Mouse (Mus musculus) ES-E14 (cell line): Measurements from ENCODE around the gene Gm13420. TPM values are rescaled to one million over a fixed set of nuclear protein-coding genes. Genes with fewer than 3 reads are reported as not detected.
A peak's percentile ranks its signal among the peaks of the same experiment; 100 is the strongest.

ENCODE experiments used
- DNase-seq: peaks from one replicate; pipeline ENCODE4 v3.0.0-alpha.2; 2013; ENCODE audit warnings: low read depth, low spot score
- H3K27ac ChIP-seq: 2 replicates; pipeline ENCODE4 v1.5.1; 2012; ENCODE audit warnings: low read depth, mild to moderate bottlenecking, low read length, moderate library complexity, mixed read lengths; ENCODE audit not compliant: poor library complexity, insufficient read depth, severe bottlenecking
- H3K36me3 ChIP-seq: 2 replicates; pipeline ENCODE4 v1.6.1; 2012; ENCODE audit warnings: mild to moderate bottlenecking, low read length, moderate library complexity, mixed read lengths; ENCODE audit not compliant: control insufficient read depth, poor library complexity, insufficient read depth, severe bottlenecking
- H3K4me1 ChIP-seq, 2 experiments: fragments of 150-350 bp in 1 of 2; sonication (generic) in 1 of 2; 2 replicates each; pipeline ENCODE4 v1.6.1; 2012; ENCODE audit warnings: low read length in 2 of 2, mild to moderate bottlenecking in 1 of 2, mixed read lengths in 1 of 2; ENCODE audit not compliant: control insufficient read depth in 2 of 2, insufficient read depth in 2 of 2, poor library complexity in 1 of 2
- H3K4me3 ChIP-seq, 2 experiments: fragments of 150-350 bp in 1 of 2; sonication (generic) in 1 of 2; 2 replicates each; pipeline ENCODE4 v1.5.1; 2012; ENCODE audit warnings: low read length in 2 of 2, low read depth in 1 of 2, mild to moderate bottlenecking in 1 of 2, mixed read lengths in 1 of 2; ENCODE audit not compliant: insufficient read depth in 1 of 2, poor library complexity in 1 of 2, severe bottlenecking in 1 of 2
- H3K9ac ChIP-seq: 2 replicates; pipeline ENCODE4 v1.6.1; 2012; ENCODE audit warnings: low read depth, mild to moderate bottlenecking, low read length, mixed read lengths; ENCODE audit not compliant: poor library complexity, insufficient read depth, severe bottlenecking
- H3K9me3 ChIP-seq: fragments of 150-350 bp; sonication (generic); 2 replicates; pipeline ENCODE4 v1.6.1; 2012; ENCODE audit warnings: low read depth, mild to moderate bottlenecking, low read length; ENCODE audit not compliant: control insufficient read depth, insufficient read depth
- CHD2 ChIP-seq: IDR thresholded peaks from 2 replicates; pipeline ENCODE4 v1.6.1; 2014; ENCODE audit warnings: mild to moderate bottlenecking, low read depth, low read length, inconsistent platforms
- HCFC1 ChIP-seq: IDR thresholded peaks from 2 replicates; pipeline ENCODE4 v1.6.1; 2012; ENCODE audit warnings: low read length, inconsistent platforms, borderline replicate concordance; ENCODE audit not compliant: insufficient read depth
- MAFK ChIP-seq: IDR thresholded peaks from 2 replicates; pipeline ENCODE4 v1.6.1; 2014; ENCODE audit warnings: mild to moderate bottlenecking, low read depth, low read length, inconsistent platforms; ENCODE audit not compliant: insufficient read depth
- ZC3H11A ChIP-seq: IDR thresholded peaks from 2 replicates; pipeline ENCODE4 v1.6.1; 2012; ENCODE audit warnings: low read depth, mild to moderate bottlenecking, inconsistent platforms, low read length, borderline replicate concordance
- ZNF384 ChIP-seq: IDR thresholded peaks from 2 replicates; pipeline ENCODE4 v1.6.1; 2012; ENCODE audit warnings: low read depth, low read length, inconsistent platforms
- in situ Hi-C, 2 experiments: fragments of 600-800 bp; cut with MboI; formaldehyde crosslinking; loops; one replicate each; pipeline ENCODE4 v1.15.1; 2025; ENCODE audit warnings: low sequenced_read_pairs in 2 of 2, inconsistent platforms in 1 of 2; ENCODE audit not compliant: unreplicated experiment in 2 of 2
- total RNA-seq: library from RNA; depleted of rRNA; stranded (reverse); fragments of 300-350 nt; gene quantifications from 2 replicates; pipeline ENCODE4 v1.2.3, GENCODE M21; 2012; rRNA removed

The Gm13420 gene
- 0.27 and 0.42 TPM in 2 replicates for total RNA-seq

DNA sequence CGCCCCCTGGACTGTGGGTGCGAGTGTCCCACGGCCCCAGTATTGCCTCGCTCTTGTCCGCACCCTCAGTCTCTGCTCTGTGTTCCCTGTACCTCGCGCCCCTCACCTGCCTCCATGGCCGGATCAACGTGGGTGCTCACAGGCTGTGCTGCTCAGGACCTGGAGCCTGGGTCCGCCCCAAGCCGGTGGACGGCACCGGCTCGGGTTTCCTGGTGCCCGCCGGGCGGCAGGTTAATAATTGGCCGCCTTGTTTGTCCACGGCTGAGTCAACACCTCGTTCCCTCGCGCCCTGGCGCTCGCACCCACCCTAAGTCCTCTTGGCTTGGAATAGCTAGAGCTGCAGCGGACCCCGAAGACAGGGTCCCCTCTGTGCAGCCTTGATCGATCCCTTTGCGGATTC, at the start of gene Gm13420:
Gene Gm13420, minus strand, starts transcription at position 189 of the 400 bp plus-strand sequence.
- in situ Hi-C loops, result no loop called here
- Histone ChIP-seq H3K9ac (peak within 1 kb of the TSS; percentile 28), H3K9me3 (no peaks in the 10 kb centered on the region), H3K4me1 (peaks cover 0 to 9% of the 10 kb centered on the region in 2 experiments; a peak in 1 of 4 replicates), H3K27ac (no peak within 1 kb of the TSS), H3K36me3 (no peaks in the 10 kb centered on the region), H3K4me3 (peak within 1 kb of the TSS; percentile 50)
- no peak for DNase-seq
- TF ChIP-seq HCFC1 (no peak), CHD2 (no peak), MAFK (no peak), ZC3H11A (no peak), ZNF384 (no peak)

DNA sequence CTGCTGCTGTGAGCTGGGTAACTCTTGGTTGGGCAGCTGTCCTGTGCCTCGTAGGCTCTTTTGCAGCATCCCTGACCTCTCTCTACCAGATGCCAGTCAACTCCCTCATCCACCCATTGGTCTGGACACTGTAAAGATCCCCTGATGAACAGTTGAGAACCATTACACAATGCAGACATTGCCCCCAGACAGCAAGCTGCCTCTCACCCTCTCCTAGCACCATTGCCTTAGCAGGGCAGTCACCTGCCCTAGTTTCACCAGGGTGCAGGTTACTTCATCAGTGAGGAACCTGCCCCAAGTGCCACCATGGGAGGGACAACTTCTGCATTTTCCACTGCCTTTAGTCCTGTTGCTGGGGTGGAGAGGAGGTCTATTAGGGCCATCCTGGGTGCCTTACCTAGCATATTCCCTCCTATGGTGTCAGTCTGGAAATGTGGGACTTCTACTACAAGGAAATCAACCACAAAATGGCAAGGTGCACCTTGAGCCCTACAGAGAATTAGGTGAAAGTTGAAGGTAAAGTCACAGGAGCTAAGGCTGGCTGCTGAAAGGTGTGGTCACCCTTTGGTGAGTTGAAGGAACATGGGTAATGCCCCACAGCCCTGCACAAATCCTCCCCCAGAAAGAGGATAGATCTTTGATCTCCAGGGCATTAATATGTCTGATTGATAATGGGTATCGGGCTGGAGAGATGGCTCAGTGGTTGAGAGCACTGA, 41.4 kb upstream of the Gm13420 start:
- H3K4me1 ChIP-seq, result peaks cover 0 to 11% of the 10 kb centered on the region in 2 experiments; a peak in 2 of 4 replicates
- H3K36me3 ChIP-seq, result peaks cover 20% of the 10 kb centered on the region
- no peaks in the 10 kb centered on the region for H3K9me3 ChIP-seq
- no peak overlapping the region for H3K4me3 ChIP-seq
- no peak for TF ChIP-seq MAFK
- TF ChIP-seq CHD2, result no peak
- no peak for TF ChIP-seq ZNF384
- TF ChIP-seq ZC3H11A, result no peak
- TF ChIP-seq HCFC1, result no peak
- no peak overlapping the region for H3K9ac ChIP-seq
- in situ Hi-C loops, result no loop called here
- no peak for DNase-seq
- H3K27ac ChIP-seq, result no peak overlapping the region

DNA sequence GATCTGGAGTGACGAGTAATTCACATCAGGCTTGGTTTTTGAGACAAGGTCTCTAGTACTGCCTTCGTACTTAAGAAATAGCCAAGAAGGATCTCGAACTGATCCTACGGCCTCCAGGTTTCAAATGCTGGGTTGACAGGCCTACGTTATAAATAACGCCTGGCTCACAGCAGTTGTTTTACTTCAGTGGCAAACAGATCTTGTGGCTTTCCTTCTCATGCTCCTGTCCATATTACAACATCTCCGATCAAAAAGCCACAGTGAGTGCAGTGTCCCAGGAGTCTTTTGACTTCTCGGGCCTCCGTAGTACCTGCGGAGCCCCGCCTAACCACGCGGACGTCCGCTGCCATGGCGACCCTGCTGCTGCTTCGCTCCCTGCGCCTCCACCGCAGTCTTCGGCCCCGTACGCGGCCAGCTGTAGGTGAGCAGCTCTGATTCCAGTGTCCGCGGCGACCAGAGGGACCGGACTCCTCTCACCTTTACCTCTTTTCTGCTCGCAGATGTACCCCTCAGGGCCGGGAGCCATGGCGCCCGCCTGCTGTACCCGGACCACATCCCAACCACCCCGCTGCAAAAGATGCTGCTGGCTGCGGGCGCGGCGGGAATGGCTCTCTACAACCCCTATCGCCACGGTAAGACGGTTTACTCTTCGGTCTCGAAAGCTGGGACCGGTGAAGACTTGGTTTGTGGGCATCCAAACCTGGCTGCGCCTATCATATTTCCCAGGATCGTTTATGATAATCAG, 36.6 kb upstream of the Gm13420 start, which contains the start of gene Trub2:
Gene Trub2, minus strand, starts transcription at position 566 of the 745 bp plus-strand sequence.
- DNase-seq, result peak; percentile 64
- H3K27ac ChIP-seq, result peak within 1 kb of the TSS; percentile 63
- no peaks in the 10 kb centered on the region for H3K9me3 ChIP-seq
- H3K4me1 ChIP-seq, result peaks cover 0 to 4% of the 10 kb centered on the region in 2 experiments; a peak in 1 of 4 replicates
- TF ChIP-seq HCFC1 (no peak), ZC3H11A (no peak), ZNF384 (no peak), MAFK (no peak), CHD2 (no peak)
- H3K9ac ChIP-seq, result peak within 1 kb of the TSS; percentile 91
- peaks cover 34% of the 10 kb centered on the region for H3K36me3 ChIP-seq
- H3K4me3 ChIP-seq, result peak within 1 kb of the TSS; percentile 87 to 100
- in situ Hi-C loops, result no loop called here

DNA sequence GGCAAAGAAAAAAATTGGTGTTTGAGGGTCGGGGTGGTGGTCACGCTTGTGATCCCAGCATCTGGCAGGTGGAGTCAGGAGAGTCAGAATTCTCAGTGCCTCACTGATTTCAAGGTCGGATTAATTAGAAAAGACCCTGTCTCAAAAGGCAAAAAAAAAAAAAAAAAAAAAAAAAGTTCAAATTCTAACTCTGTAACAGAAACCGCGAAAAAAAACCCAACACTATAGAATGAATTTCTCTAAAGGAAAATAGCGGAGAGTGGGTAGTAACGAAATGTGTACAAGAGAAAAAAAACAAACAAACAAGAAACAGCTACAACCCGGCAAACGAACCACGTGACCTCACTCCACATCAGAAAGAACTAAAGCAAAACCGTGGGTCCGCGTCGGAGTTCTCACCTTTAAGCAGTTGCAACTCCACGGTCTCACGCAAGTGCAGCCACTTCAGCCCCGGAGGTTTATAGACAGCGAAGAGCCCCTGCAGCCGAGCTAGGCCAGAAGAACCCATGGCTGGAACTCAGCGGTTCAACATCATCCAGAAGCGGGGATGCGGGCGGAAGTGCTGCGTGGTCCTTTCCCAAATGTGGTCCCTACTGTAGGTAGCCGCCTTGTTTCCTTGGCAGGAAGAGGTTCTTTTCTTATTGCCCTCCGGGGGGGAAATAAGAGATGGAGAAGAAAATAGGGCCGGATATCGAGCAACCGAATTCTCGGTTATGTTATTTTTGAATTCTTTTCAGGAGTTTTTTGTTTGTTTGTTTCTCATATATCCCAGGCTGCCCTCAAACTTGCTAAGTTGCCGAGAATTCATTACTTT, 35.8 kb upstream of the Gm13420 start, which contains the start of gene Coq4:
Gene Coq4, plus strand, starts transcription at position 390 of the 814 bp plus-strand sequence.
- H3K36me3 ChIP-seq, result peaks cover 42% of the 10 kb centered on the region
- TF ChIP-seq MAFK (no peak), CHD2 (peak; percentile 66), HCFC1 (peak; percentile 87), ZC3H11A (no peak), ZNF384 (peak; percentile 90)
- peak; percentile 96 for DNase-seq
- peak within 1 kb of the TSS; percentile 63 for H3K27ac ChIP-seq
- H3K9me3 ChIP-seq, result no peaks in the 10 kb centered on the region
- H3K4me1 ChIP-seq, result peaks cover 0 to 4% of the 10 kb centered on the region in 2 experiments; a peak in 1 of 4 replicates
- H3K4me3 ChIP-seq, result peak within 1 kb of the TSS; percentile 87 to 100
- in situ Hi-C loops, result no loop called here
- H3K9ac ChIP-seq, result peak within 1 kb of the TSS; percentile 91
